Mouse (Mus musculus) hindbrain, embryonic 14.5 days (tissue): Measurements from ENCODE around the gene Noct. TPM values are rescaled to one million over a fixed set of nuclear protein-coding genes. Genes with fewer than 3 reads are reported as not detected.

Experiments used
- ATAC-seq: fragments of 200-750 bp; cut with Nextera tagmentation; 2 replicates; pipeline ENCODE4 v1.8.0; 2017; ENCODE audit warnings: moderate number of reproducible peaks, mild to moderate bottlenecking, moderate TSS enrichment, moderate library complexity; ENCODE audit not compliant: low FRiP score
- DNase-seq: peaks from one replicate; pipeline ENCODE4 v3.0.0-alpha.2; 2015; ENCODE audit warnings: low spot score
- H3K27ac ChIP-seq: fragments of 300-500 bp; sonication (generic); 2 replicates; pipeline ENCODE4 v1.5.1; 2014; ENCODE audit warnings: mild to moderate bottlenecking, moderate library complexity
- H3K27me3 ChIP-seq: fragments of 300-500 bp; sonication (generic); 2 replicates; pipeline ENCODE4 v1.6.1; 2014; ENCODE audit warnings: mild to moderate bottlenecking, low read length, mixed read lengths; ENCODE audit not compliant: control insufficient read depth, insufficient read depth
- H3K36me3 ChIP-seq: fragments of 300-500 bp; sonication (generic); replicated peaks from 2 replicates; pipeline ENCODE4 v1.6.1; 2014; ENCODE audit not compliant: control insufficient read depth, insufficient read depth
- H3K4me1 ChIP-seq: fragments of 300-500 bp; sonication (generic); replicated peaks from 2 replicates; pipeline ENCODE4 v1.6.1; 2014; ENCODE audit warnings: antibody characterized with exemption, low read length, mixed read lengths; ENCODE audit not compliant: control insufficient read depth, insufficient read depth
- H3K4me2 ChIP-seq: fragments of 300-500 bp; sonication (generic); replicated peaks from 2 replicates; pipeline ENCODE4 v1.6.1; 2014; ENCODE audit warnings: mild to moderate bottlenecking, moderate library complexity
- H3K4me3 ChIP-seq: fragments of 300-500 bp; sonication (generic); replicated peaks from 2 replicates; pipeline ENCODE4 v1.5.1; 2014; ENCODE audit warnings: mild to moderate bottlenecking, low read length
- H3K9ac ChIP-seq: fragments of 300-500 bp; sonication (generic); 2 replicates; pipeline ENCODE4 v1.6.1; 2014
- H3K9me3 ChIP-seq: fragments of 300-500 bp; sonication (generic); 2 replicates; pipeline ENCODE4 v1.6.1; 2016; ENCODE audit warnings: low read length; ENCODE audit not compliant: control insufficient read depth
- WGBS: fragments of 180-500 bp; shearing (Covaris S2); extraction: QIAGEN DNeasy Blood & Tissue Kit; methylation state at CpG from one replicate; pipeline ENCODE4 v1.1.7; 2014; 5-methylcytosine and 5-hydroxymethylcytosine counted together
- microRNA-seq: library from miRNA; unstranded; fragments of <30 nt; microRNA quantifications from one replicate; pipeline ENCODE4, GENCODE M21; 2016
- polyA plus RNA-seq: library from polyadenylated mRNA; unstranded; fragments of >200 nt; fragmentation: Nextera tagmentation; extraction: Ambion mirVana; gene quantifications from 2 replicates; pipeline ENCODE4 v1.2.1, GENCODE M21; 2014

Gene Noct
- polyA plus RNA-seq, 1 experiment from 2014 or later, result 39.4 TPM

DNA sequence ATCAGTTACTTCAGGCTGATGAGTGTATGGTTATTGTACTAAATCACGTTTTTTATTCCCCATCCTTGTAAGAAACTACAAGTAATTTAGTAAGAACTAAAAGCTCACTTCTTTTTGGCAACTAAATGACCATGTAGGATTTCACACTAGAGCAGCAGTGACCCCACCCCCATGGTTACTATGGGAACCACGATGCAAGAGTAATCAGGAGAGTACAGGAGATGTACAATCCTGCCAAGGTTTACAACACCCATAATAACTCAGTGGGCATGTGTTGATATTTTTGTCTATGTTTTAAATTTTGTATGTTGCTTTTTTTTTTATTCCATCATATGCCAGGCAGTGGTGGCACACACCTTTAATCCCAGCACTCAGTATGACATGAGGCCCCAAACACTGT lies 71.0 kb downstream of the Noct start:
- no peaks in the 10 kb centered on the region for H3K27me3 ChIP-seq
- H3K9me3 ChIP-seq, result no peaks in the 10 kb centered on the region
- no peak overlapping the region for H3K4me3 ChIP-seq
- no peak overlapping the region for H3K27ac ChIP-seq
- peaks cover 5% of the 10 kb centered on the region for H3K36me3 ChIP-seq
- H3K4me1 ChIP-seq, result no peaks in the 10 kb centered on the region
- WGBS, result 60% methylated on average over 2 of the region's 2 CpGs
- H3K9ac ChIP-seq, result no peak overlapping the region
- DNase-seq, result no peak
- no peak for ATAC-seq
- no peak overlapping the region for H3K4me2 ChIP-seq

DNA sequence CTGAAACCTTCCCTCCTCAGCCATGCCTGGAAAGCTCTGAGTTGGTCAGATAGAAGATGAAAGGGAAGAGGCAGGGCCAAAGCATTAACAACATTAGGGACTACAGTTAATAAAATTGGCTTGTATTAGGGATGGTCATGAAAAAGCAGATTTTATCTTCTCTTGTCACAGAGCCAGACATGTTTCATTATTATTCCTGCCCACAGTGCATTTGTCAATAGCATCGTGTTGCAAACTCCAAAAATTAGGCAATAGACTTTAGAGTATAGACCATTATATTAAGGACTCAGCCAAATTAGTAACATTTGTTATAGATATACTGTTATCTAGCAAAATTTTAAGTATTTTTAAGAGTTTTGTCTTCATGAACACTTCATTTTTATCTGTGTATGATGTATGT lies 72.5 kb downstream of the Noct start:
- ATAC-seq (no peak), DNase-seq (no peak)
- WGBS, result 72% methylated on average over 1 of the region's 1 CpGs
- H3K4me2 ChIP-seq, result no peak overlapping the region
- H3K27me3 ChIP-seq, result no peaks in the 10 kb centered on the region
- no peak overlapping the region for H3K9ac ChIP-seq
- no peak overlapping the region for H3K27ac ChIP-seq
- H3K9me3 ChIP-seq, result no peaks in the 10 kb centered on the region
- no peaks in the 10 kb centered on the region for H3K4me1 ChIP-seq
- peaks cover 5% of the 10 kb centered on the region for H3K36me3 ChIP-seq
- no peak overlapping the region for H3K4me3 ChIP-seq

Small RNA genes within 50 kb of the gene (microRNA-seq; reads per million reads assigned to microRNA genes)
- not detected for gene Gm24282

Other genes starting within 250 kb of the Noct start
- gene Elf2, start 116.2 kb downstream of the Noct start, polyA plus RNA-seq, result 29.0 and 35.0 TPM in 2 replicates
- gene Mgarp, start 172.3 kb downstream of the Noct start, polyA plus RNA-seq, result 0.16 and 1.3 TPM in 2 replicates
- gene Ndufc1, start 184.5 kb downstream of the Noct start, polyA plus RNA-seq, result 769 and 914 TPM in 2 replicates
- 35.7 and 38.8 TPM in 2 replicates for gene Naa15, start 190.7 kb downstream of the Noct start, polyA plus RNA-seq